Mouse (Mus musculus) intestine, embryonic 14.5 days (tissue): ENCODE data around the gene Gm9972. TPM values are rescaled to one million over a fixed set of nuclear protein-coding genes. Genes with fewer than 3 reads are reported as not detected.

Experiments
- ATAC-seq: fragments of 200-750 bp; cut with Nextera tagmentation; replicated peaks from 2 replicates; pipeline ENCODE4 v1.8.0; 2017; ENCODE audit warnings: low read depth, moderate number of reproducible peaks, moderate TSS enrichment, moderate library complexity; ENCODE audit not compliant: low FRiP score, low TSS enrichment
- DNase-seq: peaks from one replicate; pipeline ENCODE4 v3.0.0-alpha.2; 2018; ENCODE audit warnings: low spot score
- H3K27ac ChIP-seq: fragments of 300-500 bp; sonication (generic); 2 replicates; pipeline ENCODE4 v1.5.1; 2014; ENCODE audit warnings: low read depth, mild to moderate bottlenecking, control low read depth
- H3K27me3 ChIP-seq: fragments of 300-500 bp; sonication (generic); replicated peaks from 2 replicates; pipeline ENCODE4 v1.6.1; 2014; ENCODE audit warnings: low read length, control low read depth; ENCODE audit not compliant: control insufficient read depth, insufficient read depth
- H3K36me3 ChIP-seq: fragments of 300-500 bp; sonication (generic); 2 replicates; pipeline ENCODE4 v1.6.1; 2014; ENCODE audit warnings: low read length, control low read depth; ENCODE audit not compliant: control insufficient read depth, insufficient read depth
- H3K4me1 ChIP-seq: fragments of 300-500 bp; sonication (generic); replicated peaks from 2 replicates; pipeline ENCODE4 v1.6.1; 2014; ENCODE audit warnings: low read length, control low read depth, mixed read lengths; ENCODE audit not compliant: control insufficient read depth, insufficient read depth
- H3K4me2 ChIP-seq: fragments of 300-500 bp; sonication (generic); 2 replicates; pipeline ENCODE4 v1.6.1; 2014; ENCODE audit warnings: low read length
- H3K4me3 ChIP-seq: fragments of 300-500 bp; sonication (generic); 2 replicates; pipeline ENCODE4 v1.5.1; 2014; ENCODE audit warnings: low read depth, low read length, control low read depth, mixed read lengths
- H3K9ac ChIP-seq: fragments of 300-500 bp; sonication (generic); 2 replicates; pipeline ENCODE4 v1.6.1; 2014; ENCODE audit warnings: mild to moderate bottlenecking, low read length
- H3K9me3 ChIP-seq: fragments of 300-500 bp; sonication (generic); 2 replicates; pipeline ENCODE4 v1.6.1; 2016; ENCODE audit warnings: low read length, control low read depth; ENCODE audit not compliant: control insufficient read depth
- WGBS: fragments of 180-500 bp; shearing (Covaris S2); extraction: QIAGEN DNeasy Blood & Tissue Kit; methylation state at CpG from one replicate; pipeline ENCODE4 v1.1.7; 2014; 5-methylcytosine and 5-hydroxymethylcytosine counted together
- polyA plus RNA-seq: library from polyadenylated mRNA; unstranded; fragments of >200 nt; fragmentation: Nextera tagmentation; extraction: Ambion mirVana; gene quantifications from 2 replicates; pipeline ENCODE4 v1.2.1, GENCODE M21; 2014

Gm9972 gene
- polyA plus RNA-seq, 1 experiment from 2014 or later = not detected

GRCm38 (mm10) chr11:43054972-43055371 lies 19.4 kb downstream of the Gm9972 start:
- no peaks in the 10 kb centered on the region for H3K4me1 ChIP-seq
- 80% methylated on average over 5 of the region's 5 CpGs for WGBS
- no peaks in the 10 kb centered on the region for H3K27me3 ChIP-seq
- H3K4me3 ChIP-seq = no peak overlapping the region
- no peaks in the 10 kb centered on the region for H3K9me3 ChIP-seq
- no peak overlapping the region for H3K4me2 ChIP-seq
- no peak for DNase-seq
- H3K36me3 ChIP-seq = no peaks in the 10 kb centered on the region
- no peak for ATAC-seq
- no peak overlapping the region for H3K27ac ChIP-seq
- no peak overlapping the region for H3K9ac ChIP-seq

GRCm38 (mm10) chr11:43059437-43059970 lies 24.0 kb downstream of the Gm9972 start:
- 44% methylated on average over 5 of the region's 5 CpGs for WGBS
- H3K27ac ChIP-seq = no peak overlapping the region
- ATAC-seq = no peak

GRCm38 (mm10) chr11:43062286-43062685 lies 26.7 kb downstream of the Gm9972 start:
- Histone ChIP-seq H3K27ac (no peak overlapping the region), H3K36me3 (no peaks in the 10 kb centered on the region)
- WGBS = 59% methylated on average over 3 of the region's 3 CpGs

More at GRCm38 (mm10) chr11:43059437-43059970, 24.0 kb downstream of the Gm9972 start:
- Histone ChIP-seq H3K4me3 (no peak overlapping the region), H3K4me1 (no peaks in the 10 kb centered on the region), H3K27me3 (no peaks in the 10 kb centered on the region), H3K9me3 (no peaks in the 10 kb centered on the region), H3K9ac (no peak overlapping the region), H3K4me2 (no peak overlapping the region), H3K36me3 (no peaks in the 10 kb centered on the region)
- no peak for DNase-seq

GRCm38 (mm10) chr11:43086309-43087050 lies 50.9 kb downstream of the Gm9972 start:
- ATAC-seq (no peak), DNase-seq (no peak)
- Histone ChIP-seq H3K4me2 (no peak overlapping the region), H3K4me3 (no peak overlapping the region), H3K27me3 (no peaks in the 10 kb centered on the region), H3K9ac (no peak overlapping the region), H3K9me3 (no peaks in the 10 kb centered on the region), H3K36me3 (no peaks in the 10 kb centered on the region), H3K27ac (no peak overlapping the region), H3K4me1 (no peaks in the 10 kb centered on the region)
- 76% methylated on average over 8 of the region's 8 CpGs for WGBS

More at GRCm38 (mm10) chr11:43062286-43062685, 26.7 kb downstream of the Gm9972 start:
- Histone ChIP-seq H3K27me3 (no peaks in the 10 kb centered on the region), H3K4me1 (no peaks in the 10 kb centered on the region), H3K9me3 (no peaks in the 10 kb centered on the region), H3K9ac (no peak overlapping the region), H3K4me3 (no peak overlapping the region), H3K4me2 (no peak overlapping the region)
- no peak for DNase-seq
- no peak for ATAC-seq

Other genes with a start within 250 kb of the Gm9972 start
- gene Atp10b, start 114.1 kb downstream of the Gm9972 start, polyA plus RNA-seq = 1.5 and 1.7 TPM in 2 replicates